Mouse (Mus musculus) brain, embryonic 14.5 days (tissue): ENCODE results near the gene Fam13c.

Experiments
- CTCF ChIP-seq: fragments of 200-500 bp; IDR thresholded peaks from 2 replicates; pipeline ENCODE4 v1.5.1; 2012; ENCODE audit warnings: inconsistent platforms, mild to moderate bottlenecking, moderate library complexity, borderline replicate concordance; ENCODE audit not compliant: insufficient read depth, insufficient read length; ENCODE audit errors: extremely low read depth
- POLR2A ChIP-seq: fragments of 200-500 bp; IDR thresholded peaks from 2 replicates; pipeline ENCODE4 v1.6.1; 2012; ENCODE audit warnings: mild to moderate bottlenecking, inconsistent platforms, borderline replicate concordance; ENCODE audit not compliant: poor library complexity, insufficient read depth, insufficient read length, severe bottlenecking; ENCODE audit errors: extremely low read depth

DNA sequence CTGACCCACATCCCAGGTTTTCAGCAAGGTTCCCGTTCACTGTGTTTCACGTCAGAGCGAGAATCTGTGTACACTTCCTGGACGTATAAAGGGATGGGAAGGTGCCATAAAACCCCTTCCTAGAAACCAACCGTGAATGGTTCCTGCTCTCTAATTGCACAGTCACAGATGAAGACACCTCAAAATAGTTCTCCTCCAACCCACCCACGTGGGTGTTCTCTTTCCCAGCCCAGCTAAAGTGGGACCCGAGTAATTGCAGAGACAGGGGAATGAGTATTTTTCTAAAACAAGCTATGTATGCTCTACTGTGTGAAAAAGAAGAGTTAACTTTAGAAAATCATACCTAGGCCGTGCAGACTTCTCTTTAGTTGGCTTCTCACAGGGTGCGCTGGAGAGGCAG, 74.6 kb downstream of the Fam13c start:
- TF ChIP-seq CTCF, result no peak
- TF ChIP-seq POLR2A, result no peak
